Mouse (Mus musculus) lung, postnatal 25 days (tissue): Measurements from ENCODE around the gene Zbtb48.

Experiments
- DNase-seq: peaks from one replicate; pipeline ENCODE4 v3.0.0; 2022; ENCODE audit warnings: low spot score

Zbtb48 gene

GRCm38 (mm10) chr4:152029087-152029486 lies 1.6 kb upstream of the Zbtb48 start:
- DNase-seq, result no peak

- DNase-seq, result no peak
Measured at GRCm38 (mm10) chr4:152028456-152028855, 985 bp upstream of the Zbtb48 start.

GRCm38 (mm10) chr4:152026751-152027508 lies 541 bp downstream of the Zbtb48 start:
- peak; percentile 30 for DNase-seq

GRCm38 (mm10) chr4:152024525-152024924 lies 2.9 kb downstream of the Zbtb48 start:
- DNase-seq, result peak; percentile 31

GRCm38 (mm10) chr4:152022506-152022905 lies 5.0 kb downstream of the Zbtb48 start:
- DNase-seq, result no peak

GRCm38 (mm10) chr4:152021568-152022097 lies 5.8 kb downstream of the Zbtb48 start:
- no peak for DNase-seq

- no peak for DNase-seq
Measured at GRCm38 (mm10) chr4:152020024-152020423, 7.4 kb downstream of the Zbtb48 start.

- DNase-seq, result no peak
Measured at GRCm38 (mm10) chr4:152019073-152019472, 8.4 kb downstream of the Zbtb48 start.

- DNase-seq, result no peak
Measured at GRCm38 (mm10) chr4:152013036-152013813, 14.2 kb downstream of the Zbtb48 start.

- DNase-seq, result no peak
Measured at GRCm38 (mm10) chr4:152012109-152012508, 15.4 kb downstream of the Zbtb48 start.

- DNase-seq, result peak; percentile 67
Measured at GRCm38 (mm10) chr4:152011171-152011760, 16.2 kb downstream of the Zbtb48 start.

- no peak for DNase-seq
Measured at GRCm38 (mm10) chr4:152010707-152011134, 16.8 kb downstream of the Zbtb48 start.

- peak; percentile 77 for DNase-seq
Measured at GRCm38 (mm10) chr4:152010091-152010706, 17.3 kb downstream of the Zbtb48 start.

- peak; percentile 43 for DNase-seq
Measured at GRCm38 (mm10) chr4:152009076-152010051, 18.1 kb downstream of the Zbtb48 start.

- peak; percentile 96 for DNase-seq
Measured at GRCm38 (mm10) chr4:152008622-152009075, 18.8 kb downstream of the Zbtb48 start, which contains the start of gene Klhl21. Gene Klhl21, plus strand, starts transcription at chr4:152008803.

- DNase-seq, result no peak
Measured at GRCm38 (mm10) chr4:152008148-152008500, 19.3 kb downstream of the Zbtb48 start.

- DNase-seq, result peak; percentile 59
Measured at GRCm38 (mm10) chr4:152007481-152008147, 19.9 kb downstream of the Zbtb48 start.

- no peak for DNase-seq
Measured at GRCm38 (mm10) chr4:152006812-152007211, 20.7 kb downstream of the Zbtb48 start.

- no peak for DNase-seq
Measured at GRCm38 (mm10) chr4:152006137-152006536, 21.3 kb downstream of the Zbtb48 start.

- DNase-seq, result no peak
Measured at GRCm38 (mm10) chr4:152002063-152002462, 25.4 kb downstream of the Zbtb48 start.
